Mouse (Mus musculus): ENCODE measurements around the gene Cxcr5.

The Cxcr5 gene

DNA sequence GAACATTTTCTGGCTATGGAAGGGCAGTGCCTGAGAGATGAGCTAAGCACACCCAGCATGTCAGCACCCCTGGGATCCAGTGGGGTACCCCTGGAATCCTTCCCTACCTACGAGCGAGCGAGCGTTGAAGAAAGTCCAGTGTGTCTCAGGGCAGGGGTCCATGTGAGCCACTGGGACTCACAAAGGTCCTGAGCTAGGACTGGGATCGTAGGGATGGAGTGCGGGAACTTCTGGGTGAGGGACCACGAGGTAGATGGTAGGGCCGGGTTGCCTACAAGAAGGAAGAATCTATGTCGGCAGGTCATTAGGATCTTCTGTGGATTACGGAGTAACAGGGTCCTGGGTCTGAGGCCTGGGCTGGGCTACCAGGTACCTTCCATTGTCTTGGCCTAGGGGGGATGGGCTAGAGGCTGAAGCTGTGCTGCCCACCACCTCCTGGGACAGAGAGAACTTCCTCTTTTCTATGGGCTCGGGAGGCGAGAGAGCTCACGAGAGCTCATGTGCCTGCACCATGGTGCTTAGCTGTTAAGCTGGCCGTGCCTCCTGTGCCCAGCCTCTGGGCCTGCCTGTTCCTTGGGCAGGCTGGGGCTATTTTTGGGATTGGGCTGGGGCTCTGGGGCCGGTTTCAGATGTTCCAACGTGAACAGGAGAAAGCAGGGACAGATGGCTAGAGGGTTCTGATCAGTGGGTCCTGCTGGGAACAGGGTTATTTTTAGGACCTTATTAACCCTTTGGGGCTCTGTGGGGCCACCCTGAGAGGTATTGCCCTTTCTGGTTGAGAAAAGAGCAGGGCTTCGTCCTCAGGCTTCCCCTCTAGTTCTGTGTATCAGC, 68.8 kb downstream of the Cxcr5 start:
- DNase-seq = no peak

DNA sequence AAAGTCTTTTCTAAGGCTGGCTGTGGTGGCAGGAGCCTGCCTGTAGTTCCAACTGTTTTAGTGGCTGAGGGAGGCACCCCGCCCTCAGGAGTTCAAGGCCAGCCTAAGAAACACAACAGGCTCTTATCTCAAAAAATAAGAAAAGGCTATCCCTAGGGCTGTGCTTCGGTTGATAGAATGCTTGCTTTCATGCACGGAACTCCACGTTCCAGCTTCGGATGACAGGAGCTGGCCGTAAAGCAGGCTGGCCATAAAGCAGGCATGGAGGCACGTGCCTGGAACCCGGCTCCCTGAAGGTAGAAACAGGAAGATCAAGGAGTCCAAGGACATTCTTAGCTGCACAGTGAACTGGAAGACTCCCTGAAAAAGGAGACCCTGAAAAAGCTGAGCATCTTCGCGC, 70.3 kb downstream of the Cxcr5 start:
- DNase-seq = no peak

GRCm38 (mm10) chr9:44490086-44490967, 71.3 kb downstream of the Cxcr5 start:
- DNase-seq = peak in 1 of 2 experiments; percentile 3

DNA sequence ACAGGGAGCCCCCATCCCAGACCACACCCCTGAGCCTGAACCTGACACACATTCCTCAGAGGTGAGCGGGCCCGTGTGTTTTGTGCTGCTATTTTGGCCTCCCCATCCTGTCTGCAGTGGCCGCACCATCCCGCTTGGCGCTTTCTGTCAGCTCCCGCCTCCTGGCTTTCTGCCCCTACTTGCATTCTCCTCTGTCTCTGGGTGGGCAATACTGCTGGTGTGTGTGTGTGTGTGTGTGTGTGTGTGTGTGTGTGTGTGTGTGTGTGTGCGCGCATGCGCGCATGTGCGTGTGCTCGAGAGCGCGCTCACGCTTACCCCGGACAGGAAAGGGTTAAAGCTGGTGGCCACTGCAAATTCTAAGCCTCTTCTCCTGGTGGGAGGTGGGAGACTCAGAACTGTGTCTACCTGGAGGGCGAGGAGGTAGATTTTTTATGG, 72.0 kb downstream of the Cxcr5 start:
- peak in 1 of 2 experiments; percentile 4 for DNase-seq

- peak in 1 of 2 experiments; percentile 10 for DNase-seq
These were observed 72.8 kb downstream of the Cxcr5 start for GRCm38 (mm10) chr9:44488855-44489381.

DNA sequence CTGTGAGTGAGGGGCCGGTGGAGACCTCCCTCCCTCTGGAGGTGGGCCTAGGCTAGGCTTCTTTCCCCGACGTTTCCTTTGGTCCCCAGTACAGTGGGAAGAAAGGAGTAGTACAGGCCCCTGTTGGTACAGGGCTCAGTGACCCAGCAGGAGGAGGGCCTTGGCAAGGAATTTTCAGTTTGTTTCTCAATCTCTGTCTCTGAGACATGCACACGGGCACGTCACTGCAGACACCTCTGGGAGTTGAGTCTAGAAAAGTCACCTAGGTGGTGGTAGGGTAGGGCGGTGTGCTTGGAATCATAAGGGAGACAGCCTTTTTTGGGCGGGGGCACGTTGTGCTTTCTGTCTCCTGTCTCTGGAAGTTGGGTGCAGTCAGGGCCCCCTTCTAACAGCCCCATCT, 73.3 kb downstream of the Cxcr5 start:
- no peak for DNase-seq

DNA sequence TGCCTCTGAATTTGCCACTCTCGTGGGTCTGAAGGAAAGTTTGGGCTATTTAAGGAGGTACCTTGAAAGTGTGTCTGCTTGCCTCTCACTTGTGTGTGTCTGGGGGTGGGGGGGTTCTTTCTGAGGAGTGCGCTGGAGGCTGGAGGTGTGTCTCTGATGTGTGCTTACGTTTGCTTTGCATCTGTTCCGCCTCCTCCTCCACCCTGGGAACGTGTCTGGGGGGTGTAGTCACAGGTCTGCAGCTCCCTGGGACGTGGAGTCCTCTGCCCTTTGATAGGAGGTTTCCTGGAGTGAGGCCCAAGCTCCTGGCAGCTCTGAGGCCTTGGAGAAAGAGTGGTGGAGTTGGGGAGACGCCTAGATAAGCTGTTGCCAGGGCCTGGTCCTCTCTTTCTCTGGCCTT, 74.2 kb downstream of the Cxcr5 start:
- no peak for DNase-seq

GRCm38 (mm10) chr9:44486741-44487421, 74.8 kb downstream of the Cxcr5 start:
- no peak for DNase-seq

DNA sequence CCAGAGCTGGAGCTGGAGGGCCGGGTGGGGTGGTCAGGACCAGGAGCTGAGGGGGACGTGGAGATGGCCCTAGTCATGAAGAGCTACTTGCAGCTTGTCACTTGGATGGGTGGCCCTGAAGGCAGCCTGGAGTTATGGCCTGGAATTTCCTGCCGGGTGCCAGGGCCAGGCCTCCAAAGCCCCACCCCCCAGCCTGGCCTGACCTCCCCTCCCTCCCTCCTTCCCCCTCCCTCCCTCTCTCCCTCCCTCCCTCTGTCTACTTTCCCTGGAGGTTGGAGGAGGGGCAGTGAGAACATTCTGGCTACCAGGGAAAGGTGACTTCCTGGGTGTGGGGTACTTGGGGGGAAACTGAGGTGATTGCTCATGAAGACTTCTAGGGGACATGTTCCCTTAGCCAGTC, 75.3 kb downstream of the Cxcr5 start:
- no peak for DNase-seq

DNA sequence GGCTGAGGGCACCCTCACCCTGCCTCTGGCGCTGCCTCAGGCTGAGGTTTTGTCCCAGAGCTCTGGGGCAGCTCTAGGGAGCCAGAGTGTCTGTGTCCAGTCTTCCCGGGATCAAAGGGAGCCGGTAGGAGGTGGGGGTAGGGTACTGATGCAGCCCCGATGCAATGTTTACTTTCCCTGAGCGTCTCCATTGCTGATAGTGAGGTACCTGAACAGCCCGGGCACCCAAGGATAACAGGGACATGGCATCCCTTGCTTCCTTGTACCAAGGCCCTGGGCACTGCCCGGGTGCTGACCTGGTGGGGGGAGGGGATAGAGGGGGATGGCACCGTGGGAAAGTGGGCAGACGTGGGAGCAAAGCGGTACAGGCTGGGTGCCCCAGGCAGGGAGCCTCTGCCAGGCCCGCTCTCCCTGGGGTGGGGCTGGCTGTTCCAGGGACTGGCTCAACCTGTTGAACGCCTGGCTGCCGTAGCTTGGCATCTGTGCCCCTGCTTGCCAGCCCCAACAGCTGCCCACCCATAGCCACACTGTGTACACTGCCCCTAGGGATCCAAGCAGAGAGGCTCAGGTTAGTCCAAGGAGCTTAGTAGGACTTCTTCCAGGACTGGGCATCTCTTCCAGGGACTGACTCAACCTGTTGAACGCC, 76.0 kb downstream of the Cxcr5 start:
- DNase-seq = no peak

DNA sequence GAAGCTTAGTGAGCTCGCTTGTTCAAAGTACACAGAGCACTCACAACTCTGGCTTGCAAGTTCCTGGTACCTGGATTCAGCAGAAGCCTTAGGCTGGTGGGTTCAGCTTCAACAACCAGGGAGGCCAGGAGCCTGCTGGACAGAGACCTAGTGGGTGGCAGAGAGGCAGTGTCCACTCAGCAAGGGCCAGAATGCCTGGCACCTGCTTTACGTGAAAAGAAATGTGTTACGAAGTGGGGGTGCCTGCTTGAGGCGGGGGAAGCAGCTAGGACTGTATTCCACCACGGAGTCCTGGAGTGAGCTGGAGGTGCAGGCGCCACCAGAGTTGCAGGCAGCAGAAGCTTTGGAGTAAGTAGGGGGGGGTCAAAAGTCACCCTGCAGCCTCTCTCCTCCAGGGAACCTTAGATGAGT, 76.6 kb downstream of the Cxcr5 start:
- DNase-seq = no peak

DNA sequence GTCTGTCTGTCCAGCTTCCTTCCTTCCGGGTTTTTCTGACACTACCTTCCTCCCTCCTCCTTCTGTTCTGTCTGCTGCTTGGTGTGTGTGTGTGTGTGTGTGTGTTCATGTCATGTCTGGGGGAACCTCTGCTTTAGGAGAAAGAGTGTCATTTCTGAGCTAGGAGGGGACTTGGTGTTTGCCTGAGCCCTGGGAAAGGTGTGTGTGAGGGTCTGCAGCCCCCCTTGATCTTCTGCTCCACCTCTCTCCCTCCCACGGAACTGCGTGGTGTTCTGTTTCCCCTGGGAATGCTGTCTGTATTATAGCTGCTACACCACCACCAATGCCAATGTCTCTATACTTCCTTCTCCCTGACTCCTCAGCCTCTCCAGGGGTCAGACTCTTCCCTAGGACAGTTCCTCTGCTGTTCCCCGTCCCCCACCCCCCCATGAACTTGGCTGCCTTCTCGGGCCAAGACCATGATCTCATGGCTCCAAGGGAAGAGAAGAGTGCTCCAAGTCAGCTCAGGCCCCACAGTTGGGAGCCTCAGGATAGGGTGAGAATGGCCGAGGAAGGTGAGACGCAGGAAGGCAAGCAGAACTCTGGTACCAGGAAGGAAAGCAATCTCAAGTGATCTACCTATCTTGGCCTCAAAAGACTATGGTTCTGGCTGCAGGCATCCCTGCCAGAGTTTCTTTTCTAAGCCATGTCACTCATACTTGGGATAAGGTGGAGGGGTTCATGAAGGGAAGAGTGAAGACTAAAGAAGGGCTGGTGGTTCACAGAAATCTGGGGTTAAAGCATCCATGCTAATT, 77.2 kb downstream of the Cxcr5 start:
- no peak for DNase-seq

- peak in 1 of 2 experiments; percentile 56 for DNase-seq
These were observed 78.1 kb downstream of the Cxcr5 start for GRCm38 (mm10) chr9:44483510-44484044.

GRCm38 (mm10) chr9:44483041-44483509, 78.6 kb downstream of the Cxcr5 start:
- peak in 1 of 2 experiments; percentile 44 for DNase-seq

DNA sequence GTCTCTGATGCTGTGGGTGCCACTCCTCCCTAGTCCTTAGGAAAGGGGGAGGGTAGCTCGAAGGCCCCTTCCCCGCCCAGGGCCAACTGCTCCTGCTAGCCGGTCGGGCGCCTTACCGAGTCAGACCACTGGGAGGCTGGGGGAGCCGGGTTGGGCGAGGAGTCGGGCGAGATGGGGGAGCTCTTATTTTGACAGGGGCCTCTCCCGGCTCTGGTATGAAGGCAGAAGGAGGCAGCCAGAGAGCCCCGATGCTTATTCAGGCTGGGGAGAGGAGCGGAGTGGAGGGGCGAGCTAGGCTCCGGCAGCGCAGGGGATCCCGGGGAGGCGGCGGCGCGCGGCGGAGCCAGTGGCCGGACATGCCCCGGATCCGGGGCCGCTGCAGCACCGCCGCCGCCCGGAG, 79.1 kb downstream of the Cxcr5 start, which contains the start of gene Bcl9l:
Gene Bcl9l, plus strand, starts transcription at position 274 of the 400 bp plus-strand sequence.
- peak; percentile 84 to 88 for DNase-seq

- DNase-seq = no peak
These were observed 79.6 kb downstream of the Cxcr5 start for GRCm38 (mm10) chr9:44482112-44482511.

DNA sequence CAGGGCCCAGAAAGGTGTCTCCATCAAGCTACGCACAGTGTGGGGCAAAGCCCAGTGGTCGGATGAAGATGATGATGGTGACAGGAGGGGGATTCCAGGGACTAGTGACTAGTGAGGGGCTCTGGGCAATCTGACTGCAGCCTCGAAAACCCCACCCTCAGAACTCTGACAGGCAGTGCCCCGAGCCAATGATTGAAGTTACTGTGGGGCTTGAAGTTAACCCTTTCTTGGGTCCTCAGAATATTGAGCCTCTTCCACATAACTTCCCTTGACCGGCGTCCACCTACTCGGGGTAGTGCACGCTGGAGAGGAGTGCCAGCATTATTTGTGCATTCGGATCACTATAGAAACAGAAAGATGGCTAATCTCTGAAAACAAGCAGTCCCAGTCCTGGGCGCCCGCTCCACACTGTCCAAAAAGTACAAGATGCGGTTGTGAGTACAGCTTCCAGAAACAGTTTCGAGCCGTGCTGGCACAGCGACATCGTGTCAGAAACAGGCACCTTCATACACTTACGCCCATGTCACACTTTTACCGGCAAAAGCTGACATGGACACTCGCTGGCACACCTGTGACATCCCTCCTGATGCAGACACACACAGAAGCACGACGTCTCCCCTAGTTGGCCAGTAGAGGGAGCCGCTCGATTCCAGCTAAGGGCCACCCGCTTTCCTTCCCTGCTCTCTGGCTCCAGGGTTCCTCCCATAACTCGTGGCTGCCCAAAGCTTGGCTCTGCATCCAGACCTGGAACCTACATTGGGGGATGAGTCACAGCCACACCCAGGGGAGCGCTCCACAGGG, 81.8 kb downstream of the Cxcr5 start:
- DNase-seq = peak; percentile 65 to 73

- DNase-seq = peak in 1 of 2 experiments; percentile 47
These were observed 82.6 kb downstream of the Cxcr5 start for GRCm38 (mm10) chr9:44478959-44479605.

GRCm38 (mm10) chr9:44478229-44478921, 83.3 kb downstream of the Cxcr5 start:
- peak in 1 of 2 experiments; percentile 38 for DNase-seq

All from thymus, adult 18-20 months (tissue).